Mouse (Mus musculus) C2C12 (cell line): Measurements from ENCODE around the gene BC004004.

Source experiments
- CTCF ChIP-seq: IDR thresholded peaks from one replicate; pipeline ENCODE4 v1.5.1; 2011; ENCODE audit not compliant: control insufficient read depth, insufficient read depth, insufficient read length
- FOSL1 ChIP-seq: IDR thresholded peaks from one replicate; pipeline ENCODE4 v1.8.0; 2011; ENCODE audit warnings: mild to moderate bottlenecking, low read length; ENCODE audit not compliant: poor library complexity, insufficient read depth, severe bottlenecking
- MYOG ChIP-seq: IDR thresholded peaks from one replicate; pipeline ENCODE4 v1.6.1; 2011; ENCODE audit not compliant: control insufficient read depth, insufficient read length; ENCODE audit errors: extremely low read depth
- USF1 ChIP-seq: IDR thresholded peaks from one replicate; pipeline ENCODE4 v1.6.1; 2011; ENCODE audit warnings: low read depth, mild to moderate bottlenecking, control low read depth, moderate library complexity

GRCm38 (mm10) chr17:29236111-29236510, 32.5 kb upstream of the BC004004 start:
- TF ChIP-seq CTCF (no peak), MYOG (no peak), USF1 (no peak), FOSL1 (no peak)
